Mouse (Mus musculus) MEL (cell line): ENCODE measurements around the gene Mob3b. TPM values are rescaled to one million over a fixed set of nuclear protein-coding genes. Genes with fewer than 3 reads are reported as not detected.

Experiments
- DNase-seq: peaks from one replicate; pipeline ENCODE4 v3.0.0; 2011; ENCODE audit warnings: low read depth, low spot score
- H3K27ac ChIP-seq: 2 replicates; pipeline ENCODE4 v1.5.1; 2012; ENCODE audit warnings: low read depth, mild to moderate bottlenecking, control low read depth, low read length, moderate library complexity; ENCODE audit not compliant: control insufficient read depth
- H3K27me3 ChIP-seq, 2 experiments: fragments of 150-350 bp in 1 of 2; sonication (generic) in 1 of 2; 2 replicates each; pipeline ENCODE4 v1.6.1; 2012; ENCODE audit warnings: low read length in 2 of 2, mild to moderate bottlenecking in 2 of 2, improper control_type of control experiment in 1 of 2, moderate library complexity in 1 of 2; ENCODE audit not compliant: insufficient read depth in 2 of 2, control insufficient read depth in 1 of 2
- H3K36me3 ChIP-seq, 2 experiments: 2 replicates each; pipeline ENCODE4 v1.6.1; 2012 to 2014; ENCODE audit warnings: low read length in 2 of 2, improper control_type of control experiment in 1 of 2, inconsistent platforms in 1 of 2, mild to moderate bottlenecking in 1 of 2; ENCODE audit not compliant: insufficient read depth in 2 of 2, control insufficient read depth in 1 of 2
- H3K4me1 ChIP-seq, 2 experiments: fragments of 150-350 bp in 1 of 2; sonication (generic) in 1 of 2; 2 replicates each; pipeline ENCODE4 v1.6.1; 2012; ENCODE audit warnings: low read length in 2 of 2, improper control_type of control experiment in 1 of 2, mild to moderate bottlenecking in 1 of 2; ENCODE audit not compliant: insufficient read depth in 2 of 2, control insufficient read depth in 1 of 2
- H3K4me3 ChIP-seq, 2 experiments: fragments of 150-350 bp in 1 of 2; sonication (generic) in 1 of 2; 2 replicates each; pipeline ENCODE4 v1.5.1; 2012; ENCODE audit warnings: low read depth in 2 of 2, low read length in 2 of 2, mild to moderate bottlenecking in 2 of 2, moderate library complexity in 2 of 2, control low read depth in 1 of 2, improper control_type of control experiment in 1 of 2; ENCODE audit not compliant: control insufficient read depth in 1 of 2, insufficient read depth in 1 of 2
- H3K79me2 ChIP-seq: 2 replicates; pipeline ENCODE4 v1.6.1; 2012; ENCODE audit warnings: mild to moderate bottlenecking, low read length, moderate library complexity; ENCODE audit not compliant: control insufficient read depth, poor library complexity, insufficient read depth
- H3K9ac ChIP-seq: 2 replicates; pipeline ENCODE4 v1.6.1; 2012; ENCODE audit warnings: low read depth, mild to moderate bottlenecking, control low read depth, low read length, moderate library complexity; ENCODE audit not compliant: control insufficient read depth, poor library complexity, severe bottlenecking
- H3K9me3 ChIP-seq: fragments of 150-350 bp; sonication (generic); replicated peaks from 2 replicates; pipeline ENCODE4 v1.6.1; 2012; ENCODE audit warnings: mild to moderate bottlenecking, low read length, improper control_type of control experiment, moderate library complexity; ENCODE audit not compliant: insufficient read depth
- BHLHE40 ChIP-seq: IDR thresholded peaks from 2 replicates; pipeline ENCODE4 v1.6.1; 2012; ENCODE audit warnings: low read depth, mild to moderate bottlenecking, inconsistent platforms, low read length, improper control_type of control experiment, borderline replicate concordance
- CHD1 ChIP-seq: IDR thresholded peaks from 2 replicates; pipeline ENCODE4 v1.6.1; 2012; ENCODE audit warnings: low read depth, mild to moderate bottlenecking, inconsistent platforms, low read length, improper control_type of control experiment
- EP300 ChIP-seq, 2 experiments: IDR thresholded peaks; 2 replicates each; pipeline ENCODE4 v1.6.1; 2011; ENCODE audit warnings: improper control_type of control experiment in 2 of 2, low read length in 2 of 2, low read depth in 1 of 2, mild to moderate bottlenecking in 1 of 2
- GABPA ChIP-seq: IDR thresholded peaks from 2 replicates; pipeline ENCODE4 v1.6.1; 2012; ENCODE audit warnings: low read depth, mild to moderate bottlenecking, inconsistent platforms, low read length, improper control_type of control experiment, moderate library complexity
- GATA1 ChIP-seq: IDR thresholded peaks from 2 replicates; pipeline ENCODE4 v1.6.1; 2011; ENCODE audit warnings: low read depth, low read length, improper control_type of control experiment
- HCFC1 ChIP-seq: IDR thresholded peaks from 2 replicates; pipeline ENCODE4 v1.6.1; 2012; ENCODE audit warnings: low read depth, mild to moderate bottlenecking, inconsistent platforms, low read length, improper control_type of control experiment, moderate library complexity
- JUND ChIP-seq: IDR thresholded peaks from 2 replicates; pipeline ENCODE4 v1.6.1; 2011; ENCODE audit warnings: low read depth, mild to moderate bottlenecking, improper control_type of control experiment, low read length
- KAT2A ChIP-seq: conservative IDR thresholded peaks from 2 replicates; pipeline ENCODE4 v1.6.1; 2012; ENCODE audit warnings: low read depth, low read length, improper control_type of control experiment, inconsistent platforms
- MAX ChIP-seq: IDR thresholded peaks from 2 replicates; pipeline ENCODE4 v1.6.1; 2011; ENCODE audit warnings: low read length, improper control_type of control experiment
- MEF2A ChIP-seq: IDR thresholded peaks from 2 replicates; pipeline ENCODE4 v1.6.1; 2014; ENCODE audit warnings: low read depth, mild to moderate bottlenecking, inconsistent platforms, low read length, improper control_type of control experiment; ENCODE audit not compliant: poor library complexity, insufficient replicate concordance, severe bottlenecking; ENCODE audit errors: extremely low read depth
- MYC ChIP-seq: IDR thresholded peaks from 2 replicates; pipeline ENCODE4 v1.6.1; 2011; ENCODE audit warnings: low read depth, mild to moderate bottlenecking, low read length, improper control_type of control experiment, moderate library complexity
- NRF1 ChIP-seq: IDR thresholded peaks from 2 replicates; pipeline ENCODE4 v1.6.1; 2014; ENCODE audit warnings: low read depth, mild to moderate bottlenecking, inconsistent platforms, low read length, improper control_type of control experiment, moderate library complexity; ENCODE audit not compliant: poor library complexity, insufficient read depth, severe bottlenecking
- POLR2A ChIP-seq, 2 experiments: IDR thresholded peaks; 2 replicates each; pipeline ENCODE4 v1.6.1; 2011 to 2012; ENCODE audit warnings: low read length in 2 of 2, mild to moderate bottlenecking in 2 of 2, control low read depth in 1 of 2, improper control_type of control experiment in 1 of 2, low read depth in 1 of 2, moderate library complexity in 1 of 2; ENCODE audit not compliant: control insufficient read depth in 1 of 2, insufficient read depth in 1 of 2, poor library complexity in 1 of 2
- RCOR1 ChIP-seq: IDR thresholded peaks from 2 replicates; pipeline ENCODE4 v1.6.1; 2012; ENCODE audit warnings: low read depth, mild to moderate bottlenecking, inconsistent platforms, low read length, improper control_type of control experiment
- SIN3A ChIP-seq: IDR thresholded peaks from 2 replicates; pipeline ENCODE4 v1.6.1; 2012; ENCODE audit warnings: low read length, improper control_type of control experiment, inconsistent platforms
- SMC3 ChIP-seq: IDR thresholded peaks from 2 replicates; pipeline ENCODE4 v1.6.1; 2011; ENCODE audit warnings: low read depth, low read length, improper control_type of control experiment
- TAL1 ChIP-seq: IDR thresholded peaks from 2 replicates; pipeline ENCODE4 v1.6.1; 2012; ENCODE audit warnings: mild to moderate bottlenecking, inconsistent platforms, low read length, moderate library complexity, mixed read lengths
- TBP ChIP-seq: IDR thresholded peaks from 2 replicates; pipeline ENCODE4 v1.8.0; 2011; ENCODE audit warnings: low read depth, low read length, improper control_type of control experiment
- TCF12 ChIP-seq: IDR thresholded peaks from 2 replicates; pipeline ENCODE4 v1.6.1; 2014; ENCODE audit warnings: low read depth, mild to moderate bottlenecking, inconsistent platforms, low read length, improper control_type of control experiment, moderate library complexity
- UBTF ChIP-seq: IDR thresholded peaks from 2 replicates; pipeline ENCODE4 v1.6.1; 2012; ENCODE audit warnings: low read depth, mild to moderate bottlenecking, inconsistent platforms, low read length, improper control_type of control experiment, moderate library complexity, borderline replicate concordance; ENCODE audit not compliant: insufficient read depth
- USF2 ChIP-seq, 2 experiments: IDR thresholded peaks; 2 replicates each; pipeline ENCODE4 v1.6.1; 2011 to 2012; ENCODE audit warnings: improper control_type of control experiment in 2 of 2, low read length in 2 of 2, borderline replicate concordance in 1 of 2, inconsistent platforms in 1 of 2, low read depth in 1 of 2, mild to moderate bottlenecking in 1 of 2; ENCODE audit not compliant: insufficient read depth in 1 of 2
- ZC3H11A ChIP-seq: IDR thresholded peaks from 2 replicates; pipeline ENCODE4 v1.6.1; 2012; ENCODE audit warnings: low read depth, mild to moderate bottlenecking, inconsistent platforms, low read length, improper control_type of control experiment
- ZMIZ1 ChIP-seq: IDR thresholded peaks from 2 replicates; pipeline ENCODE4 v1.6.1; 2012; ENCODE audit warnings: low read depth, mild to moderate bottlenecking, inconsistent platforms, low read length, improper control_type of control experiment, moderate library complexity
- polyA plus RNA-seq, 2 experiments: library from polyadenylated mRNA; stranded (reverse) in 1 of 2; unstranded in 1 of 2; fragments of >175 nt in 1 of 2; fragments of >200 nt in 1 of 2; gene quantifications; 2 replicates each; pipeline versions ENCODE4 v1.2.1 to v1.2.4; 2012; ENCODE audit warnings: low replicate concordance in 2 of 2, low read depth in 1 of 2; ENCODE audit not compliant: insufficient read length in 2 of 2, insufficient read depth in 1 of 2, missing spikeins in 1 of 2
- total RNA-seq: library from RNA; depleted of rRNA; stranded (reverse); fragments of 300-350 nt; gene quantifications from 2 replicates; pipeline ENCODE4 v1.2.3, GENCODE M21; 2012

The Mob3b gene
- total and polyA plus RNA-seq, 3 experiments = 3.8 to 4.2 TPM; not detected in 1

- H3K9ac ChIP-seq = no peak overlapping the region
- no peak overlapping the region for H3K4me3 ChIP-seq
- H3K27me3 ChIP-seq = no peaks in the 10 kb centered on the region
- no peaks in the 10 kb centered on the region for H3K4me1 ChIP-seq
- DNase-seq = no peak
- H3K36me3 ChIP-seq = no peaks in the 10 kb centered on the region
- H3K79me2 ChIP-seq = no peaks in the 10 kb centered on the region
- TF ChIP-seq NRF1 = no peak
- no peak for TF ChIP-seq MYC
- TF ChIP-seq MAX = no peak
- TF ChIP-seq RCOR1 = no peak
- no peak overlapping the region for H3K27ac ChIP-seq
- no peaks in the 10 kb centered on the region for H3K9me3 ChIP-seq
Observed at GRCm38 (mm10) chr4:35012401-35013307, 144.6 kb downstream of the Mob3b start.

- Histone ChIP-seq H3K27ac (no peak overlapping the region), H3K4me3 (no peak overlapping the region), H3K9ac (no peak overlapping the region), H3K9me3 (no peaks in the 10 kb centered on the region), H3K4me1 (no peaks in the 10 kb centered on the region), H3K36me3 (no peaks in the 10 kb centered on the region), H3K27me3 (no peaks in the 10 kb centered on the region), H3K79me2 (no peaks in the 10 kb centered on the region)
- TF ChIP-seq USF2 (IDR thresholded peaks at IDR 0.05; ENCODE audit: borderline replicate concordance in 1 of 2, insufficient read depth in 1 of 2, low read depth in 1 of 2, low read length in 2 of 2) (no peak), HCFC1 (no peak), MEF2A (no peak), GABPA (no peak), SMC3 (no peak), TAL1 (no peak), SIN3A (no peak), UBTF (no peak), CHD1 (no peak), TBP (no peak), ZMIZ1 (no peak), KAT2A (no peak), TCF12 (no peak), JUND (no peak), BHLHE40 (no peak), NRF1 (no peak), ZC3H11A (no peak), POLR2A (IDR thresholded peaks at IDR 0.05; ENCODE audit: control insufficient read depth in 1 of 2, insufficient read depth in 1 of 2, low read depth in 1 of 2, low read length in 2 of 2, poor library complexity in 1 of 2) (no peak), GATA1 (no peak), EP300 (IDR thresholded peaks at IDR 0.05; ENCODE audit: low read depth in 1 of 2, low read length in 2 of 2) (no peak)
- no peak for DNase-seq
Observed at GRCm38 (mm10) chr4:35006541-35007260, 150.6 kb downstream of the Mob3b start.
